Mouse (Mus musculus) E14TG2a.4 (cell line): Measurements from ENCODE around the gene Pgap3.

Experiments used
- CTCF ChIP-seq: conservative IDR thresholded peaks from 2 replicates; pipeline ENCODE4 v1.5.1; 2014; ENCODE audit warnings: low read length
- NANOG ChIP-seq: IDR thresholded peaks from 2 replicates; pipeline ENCODE4 v1.6.1; 2014; ENCODE audit warnings: borderline replicate concordance, low read length, mixed read lengths

GRCm38 (mm10) chr11:98385638-98386585, 14.4 kb downstream of the Pgap3 start, which contains the start of gene Pnmt:
- TF ChIP-seq CTCF (no peak), NANOG (no peak)
